In genomic region chr7:136807968-136808367, GRCm38 (mm10) we compare ENCODE assay signal across 20 mouse cellular contexts.
DNase-seq lines count a peak whose midpoint lies in the region; ATAC-seq and TF ChIP-seq lines count a peak whose summit lies in the region.
"Had no signal": no experiment of that assay in that cellular context is flagged by ENCODE, and none has a peak within 500 bp of the region (broad histone marks: within the 10 kb centered on the region; RNA-seq: fewer than 3 reads in every experiment).

No protein-coding gene starts in this region.

- no peak for ATAC-seq in activated CD4-positive, CD25-positive, alpha-beta regulatory T cell, adult 4 months
- ATAC-seq: forebrain, embryonic 16.5 days had no signal

- intact Hi-C loops in gastrocnemius, adult 2 months (cut with DNase I), result no loop called here
- intact Hi-C loops in left cerebral cortex, adult 2 months (cut with DNase I), result no loop called here
- intact Hi-C loops in left cerebral cortex, postnatal 10 days (cut with DNase I), result no loop called here

- no peak for DNase-seq in gastrocnemius, adult 2 months
- no peak for DNase-seq in gastrocnemius, postnatal 25 days
- no peak for DNase-seq in left cerebral cortex, adult 2 months (ENCODE audit: extremely low spot score in 1 of 2, low spot score in 2 of 2)
- DNase-seq in left cerebral cortex, postnatal 10 days (ENCODE audit: extremely low spot score in 1 of 2, low spot score in 2 of 2), result no peak
- peak; percentile 15 for DNase-seq in thymus, postnatal 4 days
- DNase-seq in thymus, postnatal 10 days (ENCODE audit: low spot score in 2 of 2), result no peak
- no peak for DNase-seq in adrenal gland, adult 2 months
- DNase-seq: adrenal gland, adult 8-10 months; cerebellum, adult 11-12 months; heart, adult 18-20 months; kidney, adult 11 months; kidney, postnatal 10 days; layer of hippocampus, adult 9-11 months; thymus, postnatal 25 days had no signal

- TF ChIP-seq CTCF in gastrocnemius, adult 2 months (IDR thresholded peaks at IDR 0.05), result peak; percentile 42
- TF ChIP-seq CTCF in left cerebral cortex, adult 2 months (IDR thresholded peaks at IDR 0.05), result peak; percentile 27

- no peak overlapping the region for H3K4me3 ChIP-seq in gastrocnemius, adult 2 months
- H3K4me3 ChIP-seq in left cerebral cortex, adult 2 months, result no peak overlapping the region
- H3K4me3 ChIP-seq: embryonic facial prominence, embryonic 12.5 days; hindbrain, embryonic 13.5 days; limb, embryonic 15.5 days; stomach, embryonic 15.5 days had no signal

- H3K27ac ChIP-seq in gastrocnemius, adult 2 months, result no peak overlapping the region
- no peak overlapping the region for H3K27ac ChIP-seq in left cerebral cortex, adult 2 months
- H3K27ac ChIP-seq: embryonic facial prominence, embryonic 12.5 days; hindbrain, embryonic 13.5 days; limb, embryonic 15.5 days; stomach, embryonic 15.5 days had no signal
